Mouse (Mus musculus): ENCODE measurements around the gene A830005F24Rik.
"Not testable (repeated sequence)": the region's sequence is repeated elsewhere in the genome, so short reads cannot be mapped to it uniquely, and the experiment has no call there.

Gene A830005F24Rik

GRCm38 (mm10) chr13:48513003-48513929 lies at the start of gene A830005F24Rik, which contains the start of gene Zfp169:
Gene A830005F24Rik, plus strand, starts transcription at chr13:48513570.
Gene Zfp169, minus strand, starts transcription at chr13:48513451.
- DNase-seq (ENCODE audit: low spot score in 2 of 2) = peak; percentile 90 to 92

- DNase-seq (ENCODE audit: low spot score in 2 of 2) = peak; percentile 90 to 91
Measured at GRCm38 (mm10) chr13:48464170-48464569, 49.2 kb upstream of the A830005F24Rik start.

GRCm38 (mm10) chr13:48466186-48466585 lies 47.2 kb upstream of the A830005F24Rik start:
- DNase-seq (ENCODE audit: low spot score in 2 of 2) = no peak

- DNase-seq (ENCODE audit: low spot score in 2 of 2) = no peak
Measured at GRCm38 (mm10) chr13:48468656-48469180, 44.7 kb upstream of the A830005F24Rik start.

- DNase-seq (ENCODE audit: low spot score in 2 of 2) = no peak
Measured at GRCm38 (mm10) chr13:48483606-48484005, 29.8 kb upstream of the A830005F24Rik start.

GRCm38 (mm10) chr13:48490396-48491182 lies 22.8 kb upstream of the A830005F24Rik start:
- DNase-seq (ENCODE audit: low spot score in 2 of 2) = no peak

GRCm38 (mm10) chr13:48493183-48493582 lies 20.2 kb upstream of the A830005F24Rik start:
- DNase-seq (ENCODE audit: low spot score in 2 of 2) = peak; percentile 15 to 26

- DNase-seq (ENCODE audit: low spot score in 2 of 2) = peak; percentile 86 to 87
Measured at GRCm38 (mm10) chr13:48497693-48498221, 15.6 kb upstream of the A830005F24Rik start.

- no peak for DNase-seq (ENCODE audit: low spot score in 2 of 2)
Measured at GRCm38 (mm10) chr13:48498676-48499075, 14.7 kb upstream of the A830005F24Rik start.

- DNase-seq (ENCODE audit: low spot score in 2 of 2) = no peak
Measured at GRCm38 (mm10) chr13:48502422-48502821, 10.9 kb upstream of the A830005F24Rik start.

- no peak for DNase-seq (ENCODE audit: low spot score in 2 of 2)
Measured at GRCm38 (mm10) chr13:48508661-48509060, 4.7 kb upstream of the A830005F24Rik start.

GRCm38 (mm10) chr13:48515861-48516260 lies 2.5 kb downstream of the A830005F24Rik start:
- DNase-seq (ENCODE audit: low spot score in 2 of 2) = no peak

GRCm38 (mm10) chr13:48519122-48519521 lies 5.8 kb downstream of the A830005F24Rik start:
- not testable (repeated sequence) for DNase-seq (ENCODE audit: low spot score in 2 of 2)

GRCm38 (mm10) chr13:48525745-48526144 lies 12.4 kb downstream of the A830005F24Rik start:
- DNase-seq (ENCODE audit: low spot score in 2 of 2) = no peak

GRCm38 (mm10) chr13:48528123-48528871 lies 14.9 kb downstream of the A830005F24Rik start:
- DNase-seq (ENCODE audit: low spot score in 2 of 2) = peak; percentile 70 to 74

GRCm38 (mm10) chr13:48529028-48529427 lies 15.7 kb downstream of the A830005F24Rik start:
- DNase-seq (ENCODE audit: low spot score in 2 of 2) = no peak

GRCm38 (mm10) chr13:48530685-48531084 lies 17.3 kb downstream of the A830005F24Rik start:
- DNase-seq (ENCODE audit: low spot score in 2 of 2) = peak; percentile 16 to 25

GRCm38 (mm10) chr13:48531448-48531847 lies 18.1 kb downstream of the A830005F24Rik start:
- DNase-seq (ENCODE audit: low spot score in 2 of 2) = no peak

GRCm38 (mm10) chr13:48533441-48533840 lies 20.1 kb downstream of the A830005F24Rik start:
- no peak for DNase-seq (ENCODE audit: low spot score in 2 of 2)

- DNase-seq (ENCODE audit: low spot score in 2 of 2) = no peak
Measured at GRCm38 (mm10) chr13:48540488-48540887, 27.1 kb downstream of the A830005F24Rik start.

GRCm38 (mm10) chr13:48544391-48544790 lies 31.0 kb downstream of the A830005F24Rik start:
- no peak for DNase-seq (ENCODE audit: low spot score in 2 of 2)

Data from right cerebral cortex, adult 2 months (tissue).